Mouse (Mus musculus) E14TG2a.4 (cell line): ENCODE results near the gene Apol7b.
"Not testable (repeated sequence)": the region's sequence is repeated elsewhere in the genome, so short reads cannot be mapped to it uniquely, and the experiment has no call there.

ENCODE experiments used
- H3K27me3 ChIP-seq: 2 replicates; pipeline ENCODE4 v1.6.1; 2014; ENCODE audit warnings: low read length, control low read depth; ENCODE audit not compliant: insufficient read depth
- H3K36me3 ChIP-seq: 2 replicates; pipeline ENCODE4 v1.6.1; 2014; ENCODE audit warnings: low read length, control low read depth; ENCODE audit not compliant: insufficient read depth
- H3K4me1 ChIP-seq: replicated peaks from 2 replicates; pipeline ENCODE4 v1.6.1; 2014; ENCODE audit warnings: low read depth, low read length, control low read depth
- H3K4me3 ChIP-seq: replicated peaks from 2 replicates; pipeline ENCODE4 v1.5.1; 2014; ENCODE audit warnings: mild to moderate bottlenecking, low read length
- H3K9me3 ChIP-seq: 2 replicates; pipeline ENCODE4 v1.6.1; 2014; ENCODE audit warnings: low read length, control low read depth
- CTCF ChIP-seq: conservative IDR thresholded peaks from 2 replicates; pipeline ENCODE4 v1.5.1; 2014; ENCODE audit warnings: low read length
- NANOG ChIP-seq: IDR thresholded peaks from 2 replicates; pipeline ENCODE4 v1.6.1; 2014; ENCODE audit warnings: borderline replicate concordance, low read length, mixed read lengths
- POU5F1 ChIP-seq: IDR thresholded peaks from 2 replicates; pipeline ENCODE4 v1.6.1; 2014; ENCODE audit warnings: low read length, borderline replicate concordance

The Apol7b gene

DNA sequence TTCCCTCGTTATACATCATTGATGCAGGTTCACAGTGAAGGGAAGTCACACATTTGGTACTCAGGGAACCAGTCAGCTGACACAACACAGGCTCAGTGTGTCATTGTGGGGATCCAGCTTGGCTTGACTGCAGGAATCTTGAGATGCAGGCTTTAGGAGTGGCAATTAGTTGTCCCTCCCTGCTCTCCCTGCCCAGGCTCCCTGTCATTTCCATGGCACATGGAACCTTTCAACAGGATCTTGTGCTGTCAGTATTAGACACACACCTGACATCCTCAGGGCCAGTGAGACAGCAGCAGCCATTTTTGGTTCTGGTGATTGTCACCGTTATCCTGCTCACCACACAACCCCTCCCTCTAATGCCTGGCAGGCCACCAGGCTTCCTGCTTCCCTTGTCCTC, 31.6 kb downstream of the Apol7b start:
- H3K4me1 ChIP-seq, H3K36me3 ChIP-seq, H3K27me3 ChIP-seq, H3K9me3 ChIP-seq, H3K4me3 ChIP-seq: not testable (repeated sequence)

DNA sequence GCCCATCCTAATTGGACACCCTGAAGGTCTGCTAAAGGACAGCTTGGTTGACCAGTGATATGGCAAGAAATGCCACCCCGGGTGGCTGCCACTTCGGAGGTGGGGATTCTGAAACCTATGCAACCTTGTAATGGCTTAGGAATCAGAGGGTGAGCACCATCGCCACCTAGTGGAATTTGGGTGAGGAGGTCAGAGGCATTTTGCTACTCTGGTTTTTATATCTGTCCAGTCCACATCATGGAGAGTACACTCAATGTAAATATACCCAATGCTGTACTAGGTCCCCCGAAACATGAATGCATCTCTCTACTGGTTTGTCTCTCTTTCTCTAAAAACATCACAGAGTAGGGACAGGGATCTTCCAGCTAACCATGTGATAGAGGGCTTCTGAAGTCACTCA, 34.6 kb downstream of the Apol7b start:
- H3K4me1 ChIP-seq, H3K36me3 ChIP-seq, H3K9me3 ChIP-seq, H3K4me3 ChIP-seq, H3K27me3 ChIP-seq: not testable (repeated sequence)
- TF ChIP-seq CTCF: peak; percentile 33

- not testable (repeated sequence) for H3K4me3 ChIP-seq, H3K27me3 ChIP-seq, H3K36me3 ChIP-seq, H3K4me1 ChIP-seq, H3K9me3 ChIP-seq
Measured at GRCm38 (mm10) chr15:77411035-77411434, 36.3 kb downstream of the Apol7b start, which contains the start of gene Apol9a. Gene Apol9a (minus strand): TSS chr15:77411135.

GRCm38 (mm10) chr15:77406370-77406769, 40.9 kb downstream of the Apol7b start:
- H3K4me1 ChIP-seq, H3K36me3 ChIP-seq, H3K27me3 ChIP-seq, H3K4me3 ChIP-seq: not testable (repeated sequence)
- H3K9me3 ChIP-seq: peaks cover 13% of the 10 kb centered on the region

GRCm38 (mm10) chr15:77399027-77399426, 48.3 kb downstream of the Apol7b start, which contains the start of gene Apol7a:
Gene Apol7a (minus strand): TSS chr15:77399110.
- not testable (repeated sequence) for H3K4me1 ChIP-seq, H3K36me3 ChIP-seq, H3K27me3 ChIP-seq, H3K4me3 ChIP-seq, H3K9me3 ChIP-seq
- peak; percentile 57 for TF ChIP-seq CTCF

- H3K4me1 ChIP-seq, H3K4me3 ChIP-seq, H3K9me3 ChIP-seq, H3K36me3 ChIP-seq, H3K27me3 ChIP-seq: not testable (repeated sequence)
Measured at GRCm38 (mm10) chr15:77397450-77398132, 49.7 kb downstream of the Apol7b start.

GRCm38 (mm10) chr15:77393832-77394231, 53.5 kb downstream of the Apol7b start:
- H3K4me1 ChIP-seq, H3K36me3 ChIP-seq, H3K9me3 ChIP-seq, H3K4me3 ChIP-seq, H3K27me3 ChIP-seq: not testable (repeated sequence)

GRCm38 (mm10) chr15:77387462-77387861, 59.8 kb downstream of the Apol7b start:
- TF ChIP-seq NANOG (no peak), CTCF (no peak), POU5F1 (no peak)
- H3K36me3 ChIP-seq: no peaks in the 10 kb centered on the region

GRCm38 (mm10) chr15:77384340-77385030, 62.8 kb downstream of the Apol7b start:
- Histone ChIP-seq H3K4me3 (no peak overlapping the region), H3K27me3 (peaks cover 36% of the 10 kb centered on the region), H3K4me1 (no peaks in the 10 kb centered on the region), H3K36me3 (no peaks in the 10 kb centered on the region), H3K9me3 (peaks cover 6% of the 10 kb centered on the region)
- no peak for TF ChIP-seq POU5F1
- no peak for TF ChIP-seq CTCF
- TF ChIP-seq NANOG: no peak

More at GRCm38 (mm10) chr15:77387462-77387861, 59.8 kb downstream of the Apol7b start:
- no peaks in the 10 kb centered on the region for H3K9me3 ChIP-seq
- no peaks in the 10 kb centered on the region for H3K4me1 ChIP-seq
- no peak overlapping the region for H3K4me3 ChIP-seq
- peaks cover 28% of the 10 kb centered on the region for H3K27me3 ChIP-seq

GRCm38 (mm10) chr15:77382880-77383279, 64.4 kb downstream of the Apol7b start:
- Histone ChIP-seq H3K27me3 (peaks cover 25% of the 10 kb centered on the region), H3K9me3 (peaks cover 17% of the 10 kb centered on the region), H3K4me1 (no peaks in the 10 kb centered on the region), H3K36me3 (no peaks in the 10 kb centered on the region), H3K4me3 (no peak overlapping the region)
- no peak for TF ChIP-seq CTCF
- TF ChIP-seq POU5F1: no peak
- TF ChIP-seq NANOG: no peak
